Mouse (Mus musculus): ENCODE measurements around the gene Csnk1d. TPM values are rescaled to one million over a fixed set of nuclear protein-coding genes. Genes with fewer than 3 reads are reported as not detected.

Gene Csnk1d
- polyA plus RNA-seq, 1 experiment from 2014 or later = 71.3 TPM

DNA sequence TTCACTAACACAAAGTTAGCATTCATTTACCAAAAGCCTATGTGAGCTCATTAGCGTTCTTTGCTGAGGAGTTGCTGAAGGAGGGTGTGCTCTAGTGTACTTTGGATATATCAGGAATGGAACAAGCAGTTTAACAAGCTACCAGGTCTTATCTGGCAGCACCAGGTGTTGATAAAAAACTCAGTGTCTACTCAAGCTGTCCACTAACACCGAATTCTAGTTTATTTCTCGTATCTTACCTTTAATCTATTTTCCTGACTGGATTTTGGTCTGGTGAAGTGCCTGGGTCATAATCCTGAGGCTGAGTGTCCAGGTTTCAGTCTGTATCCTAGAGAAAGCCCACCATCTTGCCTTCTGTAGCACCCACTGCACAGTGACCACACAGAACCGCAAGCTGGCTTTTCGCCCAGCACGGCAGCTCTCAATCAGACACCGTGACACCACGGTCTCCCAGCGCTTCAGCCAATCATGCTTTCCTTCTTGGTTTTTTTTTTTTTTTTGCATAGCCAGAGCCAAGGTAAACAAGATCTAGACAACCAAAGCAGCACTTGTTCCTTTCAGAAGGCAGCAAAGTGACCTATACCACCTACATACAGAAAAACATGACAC lies 10.6 kb downstream of the Csnk1d start:
- 93% methylated on average over 9 of the region's 9 CpGs for WGBS
- Histone ChIP-seq H3K27ac (ENCODE audit: low read depth, low read length) (no peak overlapping the region), H3K4me2 (no peak overlapping the region), H3K4me1 (ENCODE audit: control insufficient read depth, insufficient read depth, low read length) (no peaks in the 10 kb centered on the region), H3K9ac (ENCODE audit: low read length) (no peak overlapping the region), H3K9me3 (ENCODE audit: control insufficient read depth, low read length) (no peaks in the 10 kb centered on the region), H3K36me3 (ENCODE audit: control insufficient read depth, insufficient read depth, low read length) (peaks cover 30% of the 10 kb centered on the region), H3K4me3 (ENCODE audit: low read depth, low read length) (no peak overlapping the region), H3K27me3 (ENCODE audit: control insufficient read depth, insufficient read depth, low read length) (no peaks in the 10 kb centered on the region)
- no peak for DNase-seq (ENCODE audit: low spot score, missing footprints)
- ATAC-seq (ENCODE audit: low FRiP score) = no peak

DNA sequence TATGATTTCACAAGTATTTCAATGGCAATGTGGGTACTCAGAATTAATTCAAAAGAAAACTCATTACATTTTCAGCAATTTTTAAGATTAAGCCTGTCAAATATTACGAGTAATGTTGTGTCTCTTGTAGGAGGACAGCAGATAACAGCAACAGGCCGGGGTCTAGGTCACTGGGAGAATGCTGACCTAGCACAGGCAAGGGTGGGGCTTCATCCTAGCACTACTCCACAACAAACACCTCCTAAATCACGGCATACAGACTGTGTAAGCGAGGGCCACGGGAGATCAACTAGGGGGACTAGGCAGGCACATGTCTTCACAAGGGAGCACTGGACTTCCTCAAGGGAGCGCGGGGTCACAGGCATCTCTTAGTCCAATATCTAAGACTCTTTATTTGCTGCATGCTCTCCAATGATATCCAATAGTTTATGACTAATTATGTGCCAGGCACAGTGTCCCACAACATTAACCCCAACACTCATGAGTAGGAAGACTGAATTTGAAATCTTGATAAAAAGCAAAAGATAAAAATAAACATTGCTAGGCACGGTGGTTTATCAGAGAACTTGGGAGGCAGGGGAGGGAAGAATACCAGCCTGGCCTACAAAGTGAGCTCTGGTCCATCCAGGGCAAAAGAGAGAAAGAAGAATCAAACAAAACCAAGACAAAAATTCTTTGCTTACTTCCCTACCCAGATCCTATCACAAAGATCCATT lies 11.3 kb downstream of the Csnk1d start:
- H3K9ac ChIP-seq (ENCODE audit: low read length) = no peak overlapping the region
- H3K27me3 ChIP-seq (ENCODE audit: control insufficient read depth, insufficient read depth, low read length) = no peaks in the 10 kb centered on the region
- no peaks in the 10 kb centered on the region for H3K4me1 ChIP-seq (ENCODE audit: control insufficient read depth, insufficient read depth, low read length)
- H3K27ac ChIP-seq (ENCODE audit: low read depth, low read length) = no peak overlapping the region
- 90% methylated on average over 8 of the region's 8 CpGs for WGBS
- no peaks in the 10 kb centered on the region for H3K9me3 ChIP-seq (ENCODE audit: control insufficient read depth, low read length)
- no peak overlapping the region for H3K4me2 ChIP-seq
- no peak overlapping the region for H3K4me3 ChIP-seq (ENCODE audit: low read depth, low read length)
- no peak for DNase-seq (ENCODE audit: low spot score, missing footprints)
- ATAC-seq (ENCODE audit: low FRiP score) = no peak
- H3K36me3 ChIP-seq (ENCODE audit: control insufficient read depth, insufficient read depth, low read length) = peaks cover 32% of the 10 kb centered on the region

DNA sequence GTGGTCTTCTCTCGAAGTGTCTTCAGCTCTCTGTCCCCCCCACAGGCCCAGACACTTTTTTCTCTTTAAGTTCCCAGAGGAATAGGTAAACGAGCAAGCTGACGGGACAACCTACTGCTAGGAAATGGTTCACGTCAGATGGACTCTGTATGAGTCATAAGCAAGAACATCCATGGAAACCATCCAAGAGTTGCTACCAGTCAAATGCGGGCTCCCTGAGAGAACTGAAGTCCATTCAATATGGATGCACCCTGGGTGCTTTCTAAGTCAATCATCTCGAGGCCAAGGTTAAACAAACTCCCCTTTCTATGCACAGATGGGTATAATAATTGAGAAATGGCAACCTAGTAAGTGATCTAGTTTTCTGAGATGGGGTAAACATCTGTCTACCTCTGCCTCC lies 17.8 kb downstream of the Csnk1d start:
- Histone ChIP-seq H3K9ac (ENCODE audit: low read length) (no peak overlapping the region), H3K27me3 (ENCODE audit: control insufficient read depth, insufficient read depth, low read length) (no peaks in the 10 kb centered on the region), H3K27ac (ENCODE audit: low read depth, low read length) (no peak overlapping the region), H3K4me3 (ENCODE audit: low read depth, low read length) (no peak overlapping the region), H3K4me2 (no peak overlapping the region), H3K36me3 (ENCODE audit: control insufficient read depth, insufficient read depth, low read length) (peaks cover 22% of the 10 kb centered on the region), H3K9me3 (ENCODE audit: control insufficient read depth, low read length) (no peaks in the 10 kb centered on the region), H3K4me1 (ENCODE audit: control insufficient read depth, insufficient read depth, low read length) (no peaks in the 10 kb centered on the region)
- DNase-seq (ENCODE audit: low spot score, missing footprints) (no peak), ATAC-seq (ENCODE audit: low FRiP score) (no peak)
- WGBS = 87% methylated on average over 6 of the region's 6 CpGs

DNA sequence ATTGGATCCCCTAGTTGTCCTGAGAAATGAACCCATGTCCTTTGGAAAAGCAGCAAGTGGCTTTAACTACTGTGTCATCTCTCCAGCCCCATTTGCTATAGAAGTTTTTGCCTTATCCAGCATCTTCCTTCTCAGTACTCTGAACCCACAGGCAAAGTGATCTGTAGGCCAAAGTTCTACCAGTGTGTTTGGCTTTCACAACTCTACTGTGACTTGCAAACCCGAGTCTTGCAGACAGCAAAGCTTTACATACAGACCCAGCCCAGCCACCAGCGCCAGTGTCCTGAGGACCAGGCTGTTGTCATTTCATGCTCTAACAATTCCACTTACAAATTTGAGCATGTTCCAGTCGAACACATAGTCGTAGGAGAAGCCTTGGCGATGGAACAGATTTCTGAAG lies 19.9 kb downstream of the Csnk1d start:
- Histone ChIP-seq H3K4me1 (ENCODE audit: control insufficient read depth, insufficient read depth, low read length) (no peaks in the 10 kb centered on the region), H3K9me3 (ENCODE audit: control insufficient read depth, low read length) (no peaks in the 10 kb centered on the region), H3K27ac (ENCODE audit: low read depth, low read length) (no peak overlapping the region), H3K9ac (ENCODE audit: low read length) (no peak overlapping the region), H3K27me3 (ENCODE audit: control insufficient read depth, insufficient read depth, low read length) (no peaks in the 10 kb centered on the region), H3K36me3 (ENCODE audit: control insufficient read depth, insufficient read depth, low read length) (peaks cover 34% of the 10 kb centered on the region), H3K4me2 (no peak overlapping the region), H3K4me3 (ENCODE audit: low read depth, low read length) (no peak overlapping the region)
- ATAC-seq (ENCODE audit: low FRiP score) = no peak
- DNase-seq (ENCODE audit: low spot score, missing footprints) = no peak
- WGBS = 93% methylated on average over 5 of the region's 5 CpGs

DNA sequence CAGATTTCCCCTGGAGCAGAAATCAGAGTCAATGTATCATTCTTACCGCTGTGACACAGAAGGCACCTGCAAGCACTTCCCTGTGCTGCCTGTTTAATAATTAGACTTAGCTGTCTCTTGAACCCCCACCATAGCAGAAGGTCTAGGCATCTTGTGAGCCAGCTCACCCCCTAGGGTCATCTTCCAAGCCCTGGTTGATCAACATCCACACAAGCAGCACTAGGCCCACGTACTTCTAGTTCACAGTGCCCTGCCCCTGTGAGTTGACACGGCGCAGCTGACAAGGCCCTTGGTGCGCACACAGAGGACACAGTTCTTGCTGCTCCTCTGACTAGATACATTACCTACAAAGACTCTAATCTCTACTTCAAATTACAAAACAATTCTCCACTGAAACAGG lies 21.4 kb downstream of the Csnk1d start:
- H3K27me3 ChIP-seq (ENCODE audit: control insufficient read depth, insufficient read depth, low read length) = no peaks in the 10 kb centered on the region
- WGBS = 93% methylated on average over 5 of the region's 5 CpGs

DNA sequence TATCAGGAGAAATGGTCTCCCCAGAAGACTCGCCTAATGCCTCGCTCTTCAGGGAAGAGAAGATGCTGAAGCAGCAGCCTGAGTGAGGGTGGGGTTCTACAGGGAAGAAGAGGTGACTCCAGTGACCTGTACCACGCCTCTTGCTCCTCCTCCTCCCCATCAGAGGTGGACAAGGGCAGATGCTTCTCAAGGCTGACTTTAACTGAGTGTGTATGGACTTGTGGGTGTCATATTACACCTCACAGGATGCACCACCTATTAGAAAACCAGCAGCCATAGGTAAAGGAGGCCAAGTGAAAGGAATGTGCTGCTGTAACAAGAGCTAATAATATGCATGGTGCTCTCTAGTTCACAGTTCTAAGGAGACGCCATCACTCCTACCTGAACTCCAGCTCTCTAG lies 25.5 kb downstream of the Csnk1d start:
- ATAC-seq (ENCODE audit: low FRiP score) = no peak
- H3K9ac ChIP-seq (ENCODE audit: low read length) = no peak overlapping the region
- no peak overlapping the region for H3K4me3 ChIP-seq (ENCODE audit: low read depth, low read length)
- H3K4me2 ChIP-seq = no peak overlapping the region
- DNase-seq (ENCODE audit: low spot score, missing footprints) = no peak
- no peak overlapping the region for H3K27ac ChIP-seq (ENCODE audit: low read depth, low read length)
- H3K9me3 ChIP-seq (ENCODE audit: control insufficient read depth, low read length) = no peaks in the 10 kb centered on the region
- 89% methylated on average over 4 of the region's 4 CpGs for WGBS
- H3K4me1 ChIP-seq (ENCODE audit: control insufficient read depth, insufficient read depth, low read length) = no peaks in the 10 kb centered on the region
- H3K36me3 ChIP-seq (ENCODE audit: control insufficient read depth, insufficient read depth, low read length) = peaks cover 36% of the 10 kb centered on the region
- H3K27me3 ChIP-seq (ENCODE audit: control insufficient read depth, insufficient read depth, low read length) = no peaks in the 10 kb centered on the region

More for the DNA sequence above, 21.4 kb downstream of the Csnk1d start:
- Histone ChIP-seq H3K36me3 (ENCODE audit: control insufficient read depth, insufficient read depth, low read length) (peaks cover 37% of the 10 kb centered on the region), H3K9me3 (ENCODE audit: control insufficient read depth, low read length) (no peaks in the 10 kb centered on the region), H3K27ac (ENCODE audit: low read depth, low read length) (no peak overlapping the region), H3K9ac (ENCODE audit: low read length) (no peak overlapping the region), H3K4me1 (ENCODE audit: control insufficient read depth, insufficient read depth, low read length) (no peaks in the 10 kb centered on the region), H3K4me3 (ENCODE audit: low read depth, low read length) (no peak overlapping the region), H3K4me2 (no peak overlapping the region)
- no peak for DNase-seq (ENCODE audit: low spot score, missing footprints)
- no peak for ATAC-seq (ENCODE audit: low FRiP score)

DNA sequence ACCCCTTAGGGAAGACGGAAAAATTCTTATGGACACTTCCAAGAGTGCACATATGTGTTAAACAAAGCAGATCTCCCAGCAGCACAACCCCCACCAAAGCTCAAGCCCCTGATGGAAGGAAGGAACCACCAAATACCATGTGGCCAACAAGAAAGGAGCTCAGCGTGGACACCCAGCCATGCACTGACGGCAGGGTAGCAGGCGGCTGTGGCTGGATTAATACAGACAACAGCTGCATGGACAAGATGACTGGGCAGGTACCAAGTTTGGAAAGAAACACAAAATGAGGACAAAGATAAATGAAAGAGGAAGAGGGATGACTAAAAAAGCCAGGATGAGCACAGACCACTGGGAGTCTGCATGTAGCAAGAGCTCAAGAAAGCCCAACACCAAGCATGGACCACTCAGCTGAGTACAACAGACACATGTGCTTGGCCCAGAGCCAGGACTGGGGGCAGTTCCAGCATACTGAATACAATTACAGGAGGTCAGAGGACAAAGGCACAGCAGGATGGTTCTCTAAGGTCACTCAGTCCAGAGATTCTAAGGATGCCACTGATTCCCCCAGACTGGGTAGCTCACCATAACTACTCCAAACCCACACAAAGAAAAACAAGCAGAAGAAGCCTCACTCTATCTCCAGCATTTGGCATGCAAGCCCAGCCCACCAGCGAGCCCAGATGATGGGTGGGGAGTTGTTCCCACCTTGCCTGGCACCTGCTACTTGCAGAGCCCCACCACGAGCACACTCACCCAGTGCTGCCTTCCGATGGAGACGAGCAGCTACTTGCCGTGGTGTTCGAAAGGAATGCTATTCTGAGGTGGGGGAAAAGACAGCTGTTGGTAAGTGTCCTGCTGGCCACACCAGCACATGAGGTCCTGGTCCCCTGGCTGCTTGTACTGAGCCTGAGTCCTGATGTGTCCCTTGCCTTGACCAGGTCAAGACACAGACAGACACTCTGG lies 26.7 kb downstream of the Csnk1d start:
- H3K27ac ChIP-seq (ENCODE audit: low read depth, low read length) = no peak overlapping the region
- no peak overlapping the region for H3K9ac ChIP-seq (ENCODE audit: low read length)
- 84% methylated on average over 10 of the region's 10 CpGs for WGBS
- no peaks in the 10 kb centered on the region for H3K4me1 ChIP-seq (ENCODE audit: control insufficient read depth, insufficient read depth, low read length)
- H3K36me3 ChIP-seq (ENCODE audit: control insufficient read depth, insufficient read depth, low read length) = peaks cover 36% of the 10 kb centered on the region
- no peak overlapping the region for H3K4me2 ChIP-seq
- H3K9me3 ChIP-seq (ENCODE audit: control insufficient read depth, low read length) = no peaks in the 10 kb centered on the region
- H3K4me3 ChIP-seq (ENCODE audit: low read depth, low read length) = no peak overlapping the region
- H3K27me3 ChIP-seq (ENCODE audit: control insufficient read depth, insufficient read depth, low read length) = no peaks in the 10 kb centered on the region
- DNase-seq (ENCODE audit: low spot score, missing footprints) (no peak), ATAC-seq (ENCODE audit: low FRiP score) (no peak)

DNA sequence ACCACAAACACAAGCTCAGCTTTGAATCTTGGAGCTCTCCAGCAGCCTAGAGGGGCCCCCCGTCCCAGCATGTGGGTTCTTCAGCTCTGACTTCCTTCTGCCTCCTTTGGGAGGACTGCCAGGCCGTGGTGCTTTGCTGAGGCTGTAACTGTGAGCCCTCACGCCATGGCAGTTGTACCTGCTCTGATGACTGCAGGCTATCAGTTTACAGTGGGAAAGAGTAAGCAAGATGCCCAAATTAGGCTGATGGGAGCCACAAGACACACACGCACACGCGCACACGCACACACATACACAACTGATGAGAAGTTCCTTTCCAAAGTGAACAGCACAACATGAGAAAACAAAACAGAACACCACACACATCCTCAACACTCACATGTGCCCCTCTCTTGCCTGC lies 28.2 kb downstream of the Csnk1d start:
- H3K4me2 ChIP-seq = no peak overlapping the region
- no peak overlapping the region for H3K4me3 ChIP-seq (ENCODE audit: low read depth, low read length)
- no peak for DNase-seq (ENCODE audit: low spot score, missing footprints)
- H3K36me3 ChIP-seq (ENCODE audit: control insufficient read depth, insufficient read depth, low read length) = peaks cover 33% of the 10 kb centered on the region
- no peaks in the 10 kb centered on the region for H3K9me3 ChIP-seq (ENCODE audit: control insufficient read depth, low read length)
- H3K9ac ChIP-seq (ENCODE audit: low read length) = no peak overlapping the region
- WGBS = 91% methylated on average over 7 of the region's 7 CpGs
- H3K27me3 ChIP-seq (ENCODE audit: control insufficient read depth, insufficient read depth, low read length) = no peaks in the 10 kb centered on the region
- no peak overlapping the region for H3K27ac ChIP-seq (ENCODE audit: low read depth, low read length)
- no peaks in the 10 kb centered on the region for H3K4me1 ChIP-seq (ENCODE audit: control insufficient read depth, insufficient read depth, low read length)
- ATAC-seq (ENCODE audit: low FRiP score) = no peak
